Mouse (Mus musculus): Measurements from ENCODE around the gene Olfr1310.
"Not testable (repeated sequence)": the region's sequence is repeated elsewhere in the genome, so short reads cannot be mapped to it uniquely, and the experiment has no call there.

Olfr1310 gene

GRCm38 (mm10) chr2:112012608-112013007 lies at the start of gene Olfr1310:
Gene Olfr1310, minus strand, starts transcription at chr2:112012708.
- DNase-seq (ENCODE audit: low read depth, low spot score): no peak

- no peak for DNase-seq (ENCODE audit: low read depth, low spot score)
Measured at GRCm38 (mm10) chr2:112050138-112050537, 37.6 kb upstream of the Olfr1310 start, which contains the start of gene Olfr1312. Gene Olfr1312, minus strand, starts transcription at chr2:112050238.

GRCm38 (mm10) chr2:112026971-112027370 lies 14.5 kb upstream of the Olfr1310 start:
- not testable (repeated sequence) for DNase-seq (ENCODE audit: low read depth, low spot score)

GRCm38 (mm10) chr2:112024312-112024711 lies 11.8 kb upstream of the Olfr1310 start, which contains the start of gene Olfr1311:
Gene Olfr1311, minus strand, starts transcription at chr2:112024412.
- no peak for DNase-seq (ENCODE audit: low read depth, low spot score)

GRCm38 (mm10) chr2:112014900-112015299 lies 2.4 kb upstream of the Olfr1310 start:
- no peak for DNase-seq (ENCODE audit: low read depth, low spot score)

GRCm38 (mm10) chr2:111990181-111990580 lies 22.3 kb downstream of the Olfr1310 start, which contains the start of gene Olfr1309:
Gene Olfr1309, minus strand, starts transcription at chr2:111990281.
- DNase-seq (ENCODE audit: low read depth, low spot score): no peak

GRCm38 (mm10) chr2:111964844-111965243 lies 47.7 kb downstream of the Olfr1310 start, which contains the start of gene Olfr1308:
Gene Olfr1308, minus strand, starts transcription at chr2:111964944.
- no peak for DNase-seq (ENCODE audit: low read depth, low spot score)

Data from brain, embryonic 18.5 days (tissue).